Mouse (Mus musculus) heart, embryonic 12.5 days (tissue): ENCODE measurements at regions not wholly inside any gene's neighbourhood (a gene's known extent, or its start where the extent isn't known, plus 50 kb on each side); places are given as distances from the start of the nearest gene placed in this dataset.
A peak's percentile ranks its signal among the peaks of the same experiment; 100 is the strongest.
"Not testable (repeated sequence)": the region's sequence is repeated elsewhere in the genome, so short reads cannot be mapped to it uniquely, and the experiment has no call there.

Experiments used
- ATAC-seq: fragments of 200-750 bp; cut with Nextera tagmentation; 2 replicates; pipeline ENCODE4 v1.8.0; 2017; ENCODE audit warnings: moderate TSS enrichment, moderate library complexity; ENCODE audit not compliant: insufficient number of reproducible peaks, low FRiP score
- H3K27ac ChIP-seq: fragments of 300-500 bp; sonication (generic); 2 replicates; pipeline ENCODE4 v1.5.1; 2016; ENCODE audit warnings: mild to moderate bottlenecking, moderate library complexity; ENCODE audit not compliant: poor library complexity, severe bottlenecking
- H3K27me3 ChIP-seq: fragments of 300-500 bp; sonication (generic); replicated peaks from 2 replicates; pipeline ENCODE4 v1.6.1; 2016; ENCODE audit warnings: mild to moderate bottlenecking, moderate library complexity
- H3K36me3 ChIP-seq: fragments of 300-500 bp; sonication (generic); 2 replicates; pipeline ENCODE4 v1.6.1; 2016; ENCODE audit warnings: mild to moderate bottlenecking, moderate library complexity
- H3K4me1 ChIP-seq: fragments of 300-500 bp; sonication (generic); replicated peaks from 2 replicates; pipeline ENCODE4 v1.6.1; 2016; ENCODE audit warnings: mild to moderate bottlenecking
- H3K4me2 ChIP-seq: fragments of 300-500 bp; sonication (generic); 2 replicates; pipeline ENCODE4 v1.6.1; 2016; ENCODE audit warnings: mild to moderate bottlenecking, moderate library complexity
- H3K4me3 ChIP-seq: fragments of 300-500 bp; sonication (generic); 2 replicates; pipeline ENCODE4 v1.5.1; 2016; ENCODE audit warnings: mild to moderate bottlenecking
- H3K9ac ChIP-seq: fragments of 300-500 bp; sonication (generic); 2 replicates; pipeline ENCODE4 v1.6.1; 2016; ENCODE audit warnings: mild to moderate bottlenecking, moderate library complexity
- H3K9me3 ChIP-seq: fragments of 300-500 bp; sonication (generic); replicated peaks from 2 replicates; pipeline ENCODE4 v1.6.1; 2016; ENCODE audit warnings: mild to moderate bottlenecking, moderate library complexity
- WGBS: fragments of 180-500 bp; shearing (Covaris S2); methylation state at CpG from one replicate; pipeline ENCODE4 v1.1.7; 2016; 5-methylcytosine and 5-hydroxymethylcytosine counted together

DNA sequence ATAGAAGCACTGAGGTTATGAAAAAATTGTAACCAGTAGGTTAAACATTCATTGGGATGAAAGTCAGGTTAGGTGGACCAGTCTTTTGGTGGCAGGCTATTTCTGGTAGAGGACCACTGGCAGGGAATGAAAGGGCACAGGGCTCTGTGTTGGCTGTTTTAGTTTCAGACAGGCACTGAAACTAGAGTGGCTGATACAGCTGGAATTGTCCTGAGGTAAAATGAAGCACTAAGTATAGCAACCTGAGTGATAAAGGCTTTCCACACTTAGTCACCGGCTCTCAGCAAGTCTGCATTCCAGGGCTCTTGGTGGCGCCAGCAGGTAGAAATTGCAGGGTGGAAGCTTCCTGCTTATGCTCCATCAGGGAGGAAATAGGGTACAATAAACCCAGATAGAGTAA, 262.2 kb upstream of the Tmpo start:
- Histone ChIP-seq H3K9ac (no peak overlapping the region), H3K4me1 (peaks cover 26% of the 10 kb centered on the region), H3K27ac (peak overlapping the region; percentile 89), H3K4me2 (no peak overlapping the region), H3K4me3 (no peak overlapping the region), H3K9me3 (no peaks in the 10 kb centered on the region), H3K27me3 (no peaks in the 10 kb centered on the region), H3K36me3 (no peaks in the 10 kb centered on the region)
- ATAC-seq: peak; percentile 73
- WGBS: 13% methylated on average over 2 of the region's 2 CpGs

DNA sequence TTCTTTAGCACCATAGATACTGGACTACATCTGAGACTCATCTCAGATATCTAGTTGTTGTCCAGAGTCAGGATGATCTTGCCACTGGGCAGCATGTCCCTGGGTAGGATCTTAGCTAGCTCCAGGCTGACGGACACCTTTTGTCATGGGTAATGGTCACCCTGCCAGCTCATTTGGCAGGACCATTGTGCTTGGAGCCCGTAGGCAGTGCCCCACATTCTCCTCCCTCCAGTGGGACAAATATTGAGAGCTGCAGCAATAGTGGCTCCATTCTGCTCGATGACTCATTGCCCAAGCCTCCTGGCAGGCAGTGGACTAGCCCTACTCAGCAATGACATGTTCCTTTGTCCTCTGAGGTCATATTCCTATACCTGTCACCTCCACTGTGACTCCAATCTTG, 258.9 kb upstream of the Tmpo start:
- peaks cover 36% of the 10 kb centered on the region for H3K4me1 ChIP-seq
- no peak overlapping the region for H3K4me3 ChIP-seq
- no peak overlapping the region for H3K9ac ChIP-seq
- ATAC-seq: no peak
- 62% methylated on average over 3 of the region's 3 CpGs for WGBS
- H3K9me3 ChIP-seq: no peaks in the 10 kb centered on the region
- no peaks in the 10 kb centered on the region for H3K36me3 ChIP-seq
- no peaks in the 10 kb centered on the region for H3K27me3 ChIP-seq
- H3K27ac ChIP-seq: no peak overlapping the region
- H3K4me2 ChIP-seq: no peak overlapping the region

DNA sequence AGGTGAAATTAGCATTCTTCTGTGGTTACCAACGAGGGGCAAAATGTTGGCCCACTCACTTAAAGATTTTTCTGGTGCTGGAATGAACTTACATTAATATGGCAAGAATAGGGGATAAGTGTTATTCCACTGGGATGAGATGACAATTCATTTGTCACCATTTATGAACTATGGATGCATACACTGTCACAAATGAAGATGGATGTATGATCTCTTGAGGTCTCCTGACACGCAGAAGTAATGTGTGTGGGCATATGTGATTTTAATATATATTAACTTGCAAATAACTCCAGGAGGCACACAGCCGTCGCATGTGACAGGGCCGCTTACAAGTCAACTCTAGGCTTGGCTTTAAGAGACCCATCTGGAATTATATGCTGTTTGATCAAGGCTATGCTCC, 256.8 kb upstream of the Tmpo start:
- H3K36me3 ChIP-seq: no peaks in the 10 kb centered on the region
- H3K27me3 ChIP-seq: no peaks in the 10 kb centered on the region
- no peak overlapping the region for H3K9ac ChIP-seq
- H3K4me1 ChIP-seq: peaks cover 32% of the 10 kb centered on the region
- H3K4me3 ChIP-seq: no peak overlapping the region
- no peak overlapping the region for H3K27ac ChIP-seq
- no peak for ATAC-seq
- WGBS: 84% methylated on average over 5 of the region's 5 CpGs
- H3K9me3 ChIP-seq: no peaks in the 10 kb centered on the region
- no peak overlapping the region for H3K4me2 ChIP-seq

DNA sequence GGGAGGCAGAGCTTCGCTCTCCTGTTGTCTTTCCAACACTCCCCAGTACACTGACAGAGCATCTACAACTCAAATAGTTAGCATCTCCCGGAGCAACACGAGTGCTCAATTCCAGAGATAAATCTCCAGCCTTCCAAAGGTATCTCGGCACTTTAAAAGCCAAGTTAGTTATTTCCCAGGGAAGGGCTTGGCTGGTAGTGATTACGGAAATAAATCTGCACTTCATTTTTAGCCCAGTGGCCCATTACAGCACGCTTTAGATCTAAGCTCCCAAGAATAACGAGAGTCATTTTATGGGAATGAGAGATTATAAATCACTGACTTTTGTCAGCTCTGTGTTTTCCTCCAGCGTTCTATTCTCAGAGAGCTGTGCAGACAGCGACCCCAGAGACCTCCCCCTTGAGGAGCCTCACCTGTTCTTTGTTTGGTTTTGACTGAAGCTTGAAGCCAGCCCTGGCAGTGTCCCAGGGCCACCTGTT, 255.0 kb upstream of the Tmpo start:
- Histone ChIP-seq H3K9me3 (no peaks in the 10 kb centered on the region), H3K4me2 (no peak overlapping the region; the same call in 1 of the 2 replicates), H3K9ac (no peak overlapping the region), H3K4me3 (no peak overlapping the region), H3K4me1 (peaks cover 22% of the 10 kb centered on the region), H3K27me3 (no peaks in the 10 kb centered on the region), H3K27ac (peak overlapping the region; percentile 19; the same call in 1 of the 2 replicates), H3K36me3 (no peaks in the 10 kb centered on the region)
- 26% methylated on average over 9 of the region's 9 CpGs for WGBS
- no peak for ATAC-seq

DNA sequence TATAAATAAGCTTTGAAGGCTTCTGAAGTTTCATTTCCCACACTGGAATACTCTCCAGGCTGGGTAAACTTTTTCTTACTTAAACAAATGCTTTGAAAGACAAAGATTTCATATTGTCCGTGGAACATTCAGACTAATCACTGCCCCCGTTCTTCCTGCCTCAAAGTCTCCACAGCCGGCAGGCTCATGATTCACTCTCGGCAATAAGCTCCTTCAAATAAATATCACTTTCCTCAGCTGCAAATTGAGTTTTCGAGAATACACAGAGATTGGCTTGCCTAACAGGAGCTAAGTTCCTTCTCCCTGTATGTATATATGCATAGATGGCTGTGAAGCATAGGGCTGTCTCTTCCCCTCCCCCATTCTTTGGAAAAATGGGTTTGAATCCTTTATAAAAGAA, 249.2 kb upstream of the Tmpo start:
- 43% methylated on average over 5 of the region's 5 CpGs for WGBS
- Histone ChIP-seq H3K9me3 (no peaks in the 10 kb centered on the region), H3K27ac (no peak overlapping the region), H3K4me2 (no peak overlapping the region), H3K9ac (no peak overlapping the region), H3K36me3 (no peaks in the 10 kb centered on the region), H3K4me3 (no peak overlapping the region), H3K4me1 (peaks cover 16% of the 10 kb centered on the region), H3K27me3 (no peaks in the 10 kb centered on the region)
- ATAC-seq: no peak

DNA sequence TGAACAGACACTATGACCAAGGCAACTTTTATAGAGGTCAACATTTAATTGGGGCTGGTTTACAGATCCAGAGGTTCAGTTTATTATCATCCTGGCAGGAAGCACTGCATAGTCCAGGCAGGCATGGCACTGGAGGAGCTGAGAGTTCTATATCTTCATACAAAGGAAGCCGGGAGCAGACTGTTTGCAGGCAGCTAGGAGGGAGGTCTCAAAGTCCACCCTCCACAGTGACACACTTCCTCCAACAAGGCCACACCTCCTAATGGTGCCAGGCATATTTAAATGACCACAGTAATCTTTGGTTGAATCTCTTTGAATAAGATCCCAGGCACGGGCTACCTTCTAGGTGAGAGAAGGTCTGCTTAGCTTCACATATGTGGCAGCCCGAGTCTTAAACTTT, 245.5 kb upstream of the Tmpo start:
- Histone ChIP-seq H3K36me3 (no peaks in the 10 kb centered on the region), H3K4me2 (no peak overlapping the region), H3K27ac (no peak overlapping the region), H3K9me3 (no peaks in the 10 kb centered on the region), H3K4me1 (peaks cover 16% of the 10 kb centered on the region), H3K27me3 (no peaks in the 10 kb centered on the region), H3K9ac (no peak overlapping the region), H3K4me3 (no peak overlapping the region)
- 65% methylated on average over 3 of the region's 3 CpGs for WGBS
- ATAC-seq: no peak

DNA sequence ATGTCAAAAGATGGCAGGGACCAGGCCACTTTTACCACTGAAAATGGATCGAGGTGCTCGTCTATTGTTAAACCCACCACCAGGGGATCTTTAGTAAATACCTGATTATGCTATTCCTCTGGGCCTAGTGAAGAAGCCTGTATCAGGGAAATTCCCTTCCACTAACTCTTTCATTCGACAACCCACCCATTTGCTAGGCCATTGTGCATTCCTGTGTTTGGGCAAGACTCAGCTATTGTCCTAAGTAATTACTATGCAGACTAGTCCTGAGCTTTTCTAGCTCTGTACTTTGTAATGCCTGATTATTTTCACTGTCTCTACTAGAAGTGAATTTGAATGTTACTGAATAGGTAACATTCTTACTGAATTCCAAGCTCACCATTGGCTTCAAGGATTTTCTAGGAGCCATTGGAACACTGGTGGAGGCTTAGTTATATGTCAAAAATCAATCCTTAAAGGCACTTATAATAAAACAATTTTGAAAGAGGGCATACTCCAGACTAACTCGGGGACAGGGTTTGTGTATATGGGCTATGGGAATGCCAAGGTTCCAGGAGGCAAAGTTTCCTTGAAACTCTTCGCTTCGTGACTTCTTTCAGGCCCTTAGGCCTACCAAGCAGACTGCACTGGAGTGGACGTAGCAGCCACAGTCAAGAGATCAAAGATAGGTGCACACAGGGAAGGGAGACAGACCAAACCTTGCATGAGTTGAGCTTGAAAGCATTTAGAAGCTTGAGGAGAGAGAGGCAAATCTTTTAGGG, 244.7 kb upstream of the Tmpo start:
- ATAC-seq, H3K9me3 ChIP-seq, H3K9ac ChIP-seq, H3K4me3 ChIP-seq, H3K27ac ChIP-seq, H3K36me3 ChIP-seq, H3K27me3 ChIP-seq, H3K4me2 ChIP-seq: not testable (repeated sequence)
- H3K4me1 ChIP-seq: peaks cover 14% of the 10 kb centered on the region
- WGBS: 80% methylated on average over 7 of the region's 7 CpGs

DNA sequence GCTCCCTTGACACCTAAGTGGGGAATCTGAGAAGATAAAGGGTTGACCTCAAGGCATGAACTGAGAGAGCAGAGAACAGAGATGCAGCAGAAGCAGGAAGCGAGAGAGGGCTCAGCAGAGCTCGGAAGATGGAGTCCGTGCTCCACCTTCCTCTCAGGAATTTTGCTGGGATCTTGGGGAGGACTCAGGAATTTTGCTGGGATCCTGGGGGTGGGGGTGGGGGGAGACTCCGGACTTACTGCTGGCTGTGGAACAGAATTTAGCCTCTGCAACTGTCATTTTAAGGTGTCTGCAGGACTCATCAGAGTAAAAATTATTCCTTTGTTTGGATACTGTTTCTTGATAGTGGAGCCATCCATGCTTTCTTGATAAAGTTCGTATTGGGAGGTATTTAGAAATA, 243.7 kb upstream of the Tmpo start:
- WGBS: 45% methylated on average over 5 of the region's 5 CpGs
- H3K27me3 ChIP-seq: no peaks in the 10 kb centered on the region
- peaks cover 9% of the 10 kb centered on the region for H3K4me1 ChIP-seq
- no peak for ATAC-seq
- H3K4me2 ChIP-seq: no peak overlapping the region
- no peak overlapping the region for H3K27ac ChIP-seq
- H3K9me3 ChIP-seq: no peaks in the 10 kb centered on the region
- no peak overlapping the region for H3K4me3 ChIP-seq
- H3K9ac ChIP-seq: no peak overlapping the region
- H3K36me3 ChIP-seq: no peaks in the 10 kb centered on the region

DNA sequence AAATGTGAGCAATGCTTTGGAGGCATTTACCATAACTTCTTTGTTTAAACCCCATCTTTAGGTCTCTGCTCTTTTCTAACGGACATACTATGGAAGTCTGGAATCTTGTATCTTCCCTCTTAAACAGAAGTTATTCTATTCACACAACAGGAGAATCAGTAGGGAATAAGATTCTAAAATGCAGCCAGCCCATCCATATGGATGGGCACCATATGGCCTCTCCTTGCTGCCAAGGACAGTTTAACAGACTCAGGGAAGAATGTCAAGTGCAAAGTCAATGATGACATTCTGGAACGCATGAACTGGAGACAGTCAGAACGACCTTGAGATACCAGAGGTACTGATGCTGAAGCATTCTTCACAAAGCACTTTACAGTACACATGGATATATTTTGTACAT, 206.1 kb upstream of the Tmpo start:
- H3K27me3 ChIP-seq: no peaks in the 10 kb centered on the region
- no peak for ATAC-seq
- no peak overlapping the region for H3K4me2 ChIP-seq
- H3K9me3 ChIP-seq: no peaks in the 10 kb centered on the region
- no peak overlapping the region for H3K27ac ChIP-seq
- H3K9ac ChIP-seq: no peak overlapping the region
- no peaks in the 10 kb centered on the region for H3K36me3 ChIP-seq
- no peak overlapping the region for H3K4me3 ChIP-seq
- 62% methylated on average over 3 of the region's 3 CpGs for WGBS
- H3K4me1 ChIP-seq: no peaks in the 10 kb centered on the region

DNA sequence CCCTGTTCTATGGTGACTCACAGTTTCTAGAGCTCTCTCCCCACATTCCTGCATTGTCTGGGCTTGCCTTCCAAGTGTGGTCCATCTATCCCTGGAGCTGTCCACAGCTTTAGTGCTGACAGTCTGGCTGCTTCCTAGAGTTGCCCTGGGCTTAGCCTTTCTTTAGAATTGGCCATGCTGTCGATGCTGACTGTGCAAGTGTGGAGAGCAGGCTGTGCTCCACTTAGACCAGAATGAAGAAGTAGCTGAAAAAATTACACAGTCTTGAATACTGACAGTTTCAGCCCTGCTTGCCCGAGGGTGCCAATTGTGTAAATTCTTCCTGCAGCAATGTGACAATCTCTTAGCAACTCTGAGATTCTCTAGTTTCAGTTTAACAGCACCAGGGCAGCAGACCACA, 203.3 kb upstream of the Tmpo start:
- no peaks in the 10 kb centered on the region for H3K27me3 ChIP-seq
- H3K4me1 ChIP-seq: no peaks in the 10 kb centered on the region
- no peaks in the 10 kb centered on the region for H3K36me3 ChIP-seq
- H3K9ac ChIP-seq: no peak overlapping the region
- no peak overlapping the region for H3K4me2 ChIP-seq
- WGBS: 41% methylated on average over 2 of the region's 2 CpGs
- H3K4me3 ChIP-seq: no peak overlapping the region
- no peak for ATAC-seq
- H3K9me3 ChIP-seq: no peaks in the 10 kb centered on the region
- H3K27ac ChIP-seq: no peak overlapping the region

DNA sequence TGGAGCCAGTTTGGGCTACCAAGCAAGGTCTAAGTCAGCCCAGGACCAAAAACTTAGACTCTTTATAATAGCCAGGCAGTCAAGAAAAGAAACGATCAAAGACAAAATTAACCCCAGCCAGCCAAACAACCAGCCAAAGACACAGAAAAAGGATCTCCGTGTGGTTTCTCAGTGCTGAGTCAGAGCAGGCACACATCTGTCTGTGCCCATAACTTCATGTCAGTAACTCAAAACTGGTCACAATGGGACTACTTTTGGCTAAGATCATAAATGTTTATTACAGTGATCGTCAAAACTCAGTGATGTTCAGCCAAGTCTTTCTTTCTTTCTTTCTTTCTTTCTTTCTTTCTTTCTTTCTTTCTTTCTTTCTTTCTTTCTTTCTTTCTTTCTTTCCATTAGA, 195.6 kb upstream of the Tmpo start:
- Histone ChIP-seq H3K27me3 (no peaks in the 10 kb centered on the region), H3K4me1 (0 out of 2 replicates have a peak, but pooled peaks cover 4% of the 10 kb centered on the region), H3K9ac (no peak overlapping the region), H3K4me2 (no peak overlapping the region), H3K36me3 (no peaks in the 10 kb centered on the region), H3K9me3 (no peaks in the 10 kb centered on the region), H3K4me3 (no peak overlapping the region), H3K27ac (no peak overlapping the region)
- ATAC-seq: no peak
- 84% methylated on average over 3 of the region's 3 CpGs for WGBS

DNA sequence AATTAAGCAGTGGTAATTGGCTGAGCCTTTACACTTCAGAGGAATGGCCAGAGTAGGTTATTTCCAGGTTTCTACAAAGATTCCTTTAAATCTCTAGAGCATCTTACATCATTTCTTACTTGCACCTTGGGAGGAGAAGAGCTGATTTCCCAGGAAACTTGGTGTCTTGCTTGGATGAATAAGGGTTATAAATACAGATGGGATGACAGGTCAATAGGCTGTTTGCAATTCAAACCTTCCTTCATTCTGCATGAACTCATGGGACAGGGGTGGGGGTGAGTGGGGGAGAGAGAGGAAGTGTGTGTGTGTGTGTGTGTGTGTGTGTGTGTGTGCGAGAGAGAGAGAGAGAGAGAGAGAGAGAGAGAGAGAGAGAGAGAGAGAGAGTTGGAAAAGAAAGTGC, 186.4 kb upstream of the Tmpo start:
- H3K4me3 ChIP-seq: no peak overlapping the region
- H3K4me1 ChIP-seq: no peaks in the 10 kb centered on the region
- H3K27me3 ChIP-seq: no peaks in the 10 kb centered on the region
- H3K9me3 ChIP-seq: no peaks in the 10 kb centered on the region
- H3K27ac ChIP-seq: no peak overlapping the region
- WGBS: 80% methylated on average over 1 of the region's 1 CpGs
- ATAC-seq: no peak
- no peaks in the 10 kb centered on the region for H3K36me3 ChIP-seq
- H3K4me2 ChIP-seq: no peak overlapping the region
- no peak overlapping the region for H3K9ac ChIP-seq
